Mouse (Mus musculus): Measurements from ENCODE around the gene Cpped1. TPM values are rescaled to one million over a fixed set of nuclear protein-coding genes. Genes with fewer than 3 reads are reported as not detected.

Gene Cpped1
- total RNA-seq, 2 experiments from 2014 or later = 25.0 to 34.5 TPM

DNA sequence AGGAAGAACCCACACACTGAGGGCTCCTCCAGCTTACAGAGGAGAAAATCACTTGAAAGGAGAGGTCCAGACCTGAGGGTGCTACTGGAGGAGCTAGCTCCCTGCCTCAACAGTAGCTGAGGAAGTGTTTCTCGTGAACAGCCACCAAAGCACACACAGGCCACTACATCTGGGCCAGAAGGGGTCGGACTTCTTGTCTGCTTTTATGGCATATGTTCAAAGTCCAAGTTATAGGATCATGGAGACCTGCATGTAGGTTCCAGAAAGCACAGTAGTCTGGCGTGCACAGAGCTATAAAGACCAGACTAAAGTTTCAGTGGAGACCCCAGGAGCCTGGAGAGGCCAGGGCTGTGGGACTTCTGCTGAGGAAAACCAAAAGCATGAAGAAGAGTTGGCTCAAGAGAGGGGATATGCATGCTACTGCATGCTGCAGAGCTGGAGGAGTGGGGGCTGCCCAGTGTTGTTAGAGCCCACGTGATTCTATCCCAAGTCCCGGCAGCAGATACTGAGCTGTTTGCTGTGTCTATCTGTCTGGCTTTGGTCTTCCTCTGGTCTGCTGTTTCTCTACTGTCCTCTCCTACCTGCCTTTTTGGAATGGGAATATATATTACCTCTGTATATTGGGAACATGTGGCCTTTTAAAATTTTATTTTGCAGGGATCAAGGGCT, 60.1 kb downstream of the Cpped1 start:
- ATAC-seq (replicated peaks; ENCODE audit: low FRiP score, low TSS enrichment, poor library complexity, severe bottlenecking) = no peak

DNA sequence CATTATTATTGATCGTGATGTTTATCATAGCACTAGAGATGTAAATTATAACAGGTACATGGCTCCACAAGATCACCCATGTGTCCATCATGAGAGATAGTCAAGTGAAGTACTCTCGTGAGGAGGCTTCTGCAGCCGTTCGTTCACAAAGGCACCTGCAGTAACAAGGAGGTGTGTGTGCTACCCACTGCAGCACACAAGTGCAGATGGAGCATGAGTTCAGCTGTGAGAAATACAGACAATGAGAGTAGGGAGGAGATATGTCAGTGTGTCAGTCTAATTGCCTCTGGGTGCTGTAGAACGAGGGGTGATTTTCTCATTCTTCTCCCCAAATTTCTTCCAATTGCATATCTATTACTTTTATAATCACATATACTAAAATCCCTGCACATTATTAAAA, 63.9 kb downstream of the Cpped1 start:
- ATAC-seq (replicated peaks; ENCODE audit: low FRiP score, low TSS enrichment, poor library complexity, severe bottlenecking) = no peak

DNA sequence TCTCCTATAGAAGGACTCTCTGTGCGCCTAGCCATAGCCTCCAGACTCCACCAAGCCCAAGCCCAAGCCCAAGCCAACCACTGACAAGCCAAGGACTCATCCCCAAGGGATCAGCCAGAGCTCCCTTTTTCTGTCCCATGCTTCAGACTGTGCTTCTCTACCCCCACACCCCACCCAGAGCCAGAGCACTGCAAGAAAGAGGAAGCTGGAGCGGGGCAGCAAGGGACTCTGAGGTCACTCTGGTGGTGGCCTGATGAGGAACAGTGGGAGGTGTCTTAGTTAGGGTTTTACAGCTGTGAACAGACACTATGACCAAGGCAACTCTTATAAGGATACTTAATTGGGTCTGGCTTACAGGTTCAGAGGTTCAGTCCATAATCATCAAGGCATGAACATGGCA, 65.8 kb downstream of the Cpped1 start:
- no peak for ATAC-seq (replicated peaks; ENCODE audit: low FRiP score, low TSS enrichment, poor library complexity, severe bottlenecking)

DNA sequence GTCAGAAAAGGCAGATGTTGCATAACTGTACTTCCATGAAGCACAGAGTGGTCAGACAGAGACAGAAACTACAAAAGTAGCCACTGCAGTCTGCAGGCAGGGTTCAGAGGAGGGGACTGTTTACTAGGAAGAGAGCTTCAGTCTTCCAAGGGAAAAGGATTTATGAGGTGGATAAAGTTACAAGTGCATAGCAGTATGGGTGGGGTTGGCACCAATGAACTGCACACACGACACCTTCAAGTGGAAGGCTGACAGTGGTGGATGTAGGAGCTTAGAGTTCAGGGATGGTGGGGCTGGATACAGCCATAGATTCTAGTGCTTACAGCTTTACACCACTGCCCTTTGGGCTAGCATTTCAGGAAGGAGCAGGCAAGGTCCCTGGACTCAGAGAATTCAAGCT, 75.8 kb downstream of the Cpped1 start:
- no peak for ATAC-seq (replicated peaks; ENCODE audit: low FRiP score, low TSS enrichment, poor library complexity, severe bottlenecking)

DNA sequence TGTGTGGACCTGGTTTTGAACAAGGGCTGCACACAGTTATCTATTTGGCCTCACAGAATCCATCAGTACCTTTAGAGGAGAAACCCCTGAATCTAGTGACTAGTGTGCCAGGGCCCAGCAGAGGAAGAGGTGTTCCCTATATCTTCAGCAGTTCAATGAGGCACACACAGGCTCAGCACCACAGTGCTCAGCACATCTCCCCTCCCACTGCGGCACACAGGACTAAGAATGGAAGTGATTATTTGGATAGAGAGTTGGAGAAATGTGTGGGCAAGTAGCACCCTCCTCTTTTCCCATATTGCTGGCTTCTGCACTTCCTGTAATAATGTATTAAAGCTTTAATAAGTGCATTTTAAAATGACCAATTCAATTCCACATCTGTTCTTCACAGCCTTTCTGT, 80.4 kb downstream of the Cpped1 start:
- ATAC-seq (replicated peaks; ENCODE audit: low FRiP score, low TSS enrichment, poor library complexity, severe bottlenecking) = no peak

DNA sequence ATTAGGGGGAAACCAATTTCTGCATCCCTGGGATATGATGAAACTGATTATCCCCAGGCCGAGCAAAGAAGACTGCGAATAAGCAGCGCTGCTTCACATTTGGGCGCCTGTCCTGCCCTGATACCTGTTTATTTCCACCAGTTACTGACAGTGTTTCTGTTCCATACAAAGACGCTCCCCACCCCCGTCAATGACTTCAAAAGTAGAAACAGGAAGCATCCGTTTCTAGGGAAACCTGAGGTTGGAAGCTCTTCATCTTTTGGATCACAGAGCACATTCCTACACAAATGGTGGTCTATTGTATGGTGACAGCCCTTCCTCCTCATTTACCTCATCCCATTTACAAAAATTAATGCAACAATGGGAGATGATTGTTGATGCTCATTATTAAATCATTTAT, 84.4 kb downstream of the Cpped1 start:
- ATAC-seq (replicated peaks; ENCODE audit: low FRiP score, low TSS enrichment, poor library complexity, severe bottlenecking) = no peak

DNA sequence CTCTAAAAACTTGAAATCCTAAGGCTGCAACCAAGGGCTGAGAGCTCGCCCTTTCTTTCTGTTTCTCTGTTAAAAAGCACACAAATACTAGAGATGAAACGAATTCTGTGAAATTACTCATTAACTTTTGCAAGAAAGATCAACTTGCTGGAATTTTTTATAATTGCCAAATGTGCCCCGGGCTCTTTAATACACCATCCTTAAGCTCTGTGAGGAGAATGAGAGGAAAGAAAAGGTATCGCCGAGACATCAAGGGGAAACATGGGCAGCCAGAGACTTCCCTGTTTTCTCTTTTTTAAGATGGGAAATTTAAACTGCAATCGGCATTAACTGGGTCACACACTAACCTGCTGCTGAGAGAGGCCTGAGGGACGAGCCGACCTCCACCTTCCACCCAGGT, 84.9 kb downstream of the Cpped1 start:
- ATAC-seq (replicated peaks; ENCODE audit: low FRiP score, low TSS enrichment, poor library complexity, severe bottlenecking) = no peak

DNA sequence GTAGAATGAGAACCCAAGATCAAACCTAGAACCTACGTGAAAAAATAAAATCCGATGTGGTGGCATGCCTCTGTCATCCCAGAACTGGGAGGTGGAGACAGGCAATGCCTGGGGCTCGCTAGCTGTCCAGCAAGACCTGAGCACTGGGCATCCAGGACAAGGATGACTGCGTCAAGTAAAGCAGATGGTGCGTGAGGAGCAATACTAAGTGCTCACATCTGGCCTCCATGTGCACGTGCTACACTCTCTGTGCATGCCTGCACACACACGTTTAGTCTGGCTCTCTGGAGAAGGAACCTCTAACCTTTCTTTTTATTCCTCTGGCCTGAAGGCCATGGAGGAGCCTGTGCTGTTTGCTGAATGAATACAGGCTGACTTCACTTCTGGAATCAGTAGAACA, 88.5 kb downstream of the Cpped1 start:
- no peak for ATAC-seq (replicated peaks; ENCODE audit: low FRiP score, low TSS enrichment, poor library complexity, severe bottlenecking)

DNA sequence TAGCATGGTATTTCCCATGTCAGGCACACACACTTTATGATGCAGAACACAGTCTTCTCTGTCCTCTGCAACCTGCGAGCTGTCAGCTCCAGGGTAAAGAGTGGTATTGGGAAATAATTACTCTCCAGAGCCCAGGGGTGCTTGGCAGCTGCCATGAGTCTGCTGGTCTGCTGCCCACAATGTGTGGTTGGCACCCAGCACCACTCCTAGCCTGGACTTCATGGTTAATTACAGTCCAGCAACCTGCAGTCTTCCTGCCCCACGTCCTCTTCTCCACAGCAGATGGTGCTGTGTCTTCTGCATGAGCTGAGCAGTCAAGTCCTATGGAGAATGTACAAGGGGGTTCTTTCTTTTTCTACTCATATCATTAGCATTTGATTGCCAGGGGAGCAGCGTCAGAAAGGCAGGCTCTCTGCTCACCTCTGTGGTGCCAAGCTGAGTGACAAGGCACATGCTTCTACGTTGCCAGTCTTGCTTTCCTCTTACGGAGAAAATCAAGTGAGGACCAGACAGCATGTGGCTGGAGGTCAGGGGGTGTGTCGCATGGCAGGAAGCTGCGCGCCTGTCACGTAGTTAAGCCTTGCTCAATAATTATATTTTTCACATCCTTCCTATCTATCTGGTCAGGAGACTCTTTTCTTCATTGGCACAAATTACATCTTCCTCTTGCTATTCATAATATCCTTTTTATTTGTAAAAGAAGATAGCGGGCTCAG, 94.2 kb downstream of the Cpped1 start:
- no peak for ATAC-seq (replicated peaks; ENCODE audit: low FRiP score, low TSS enrichment, poor library complexity, severe bottlenecking)

DNA sequence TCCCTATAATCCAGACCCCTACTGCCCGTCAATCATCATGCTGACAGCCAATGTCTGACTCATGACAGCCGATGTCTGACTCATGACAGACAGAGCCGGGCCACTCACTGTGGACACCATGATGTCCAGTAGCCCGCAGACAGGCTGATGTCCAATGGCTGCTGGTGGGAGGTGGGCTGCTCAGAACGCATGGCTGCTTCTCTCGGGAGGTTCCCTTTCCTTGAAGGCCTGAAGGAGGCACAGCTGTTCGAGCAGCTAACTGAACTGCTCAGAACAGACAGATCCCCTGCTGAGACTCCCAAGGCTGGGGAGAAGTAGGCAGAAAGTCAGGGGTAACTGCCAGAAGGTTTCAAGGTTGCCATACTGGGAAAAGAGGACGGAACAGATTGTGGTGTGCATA, 97.1 kb downstream of the Cpped1 start:
- ATAC-seq (replicated peaks; ENCODE audit: low FRiP score, low TSS enrichment, poor library complexity, severe bottlenecking) = no peak

DNA sequence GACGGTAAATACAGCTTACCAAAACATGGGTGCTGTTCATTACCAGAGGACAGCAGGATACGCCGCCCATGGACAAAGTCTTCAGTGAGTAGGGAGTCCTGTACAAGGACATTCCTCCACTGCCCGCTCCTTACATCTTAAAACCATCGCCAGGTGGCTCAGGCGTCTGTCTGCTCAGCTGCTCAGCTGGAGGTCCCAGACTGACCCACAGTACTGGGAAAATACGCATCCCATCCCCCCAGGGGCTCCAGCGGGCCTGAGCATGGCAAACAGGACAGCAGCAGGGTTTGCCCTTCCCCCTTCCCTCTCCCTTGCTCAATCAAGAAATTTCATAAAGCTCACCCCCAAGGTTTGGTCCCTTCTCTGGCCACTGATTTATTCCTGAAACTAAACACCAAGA, 99.6 kb downstream of the Cpped1 start:
- no peak for ATAC-seq (replicated peaks; ENCODE audit: low FRiP score, low TSS enrichment, poor library complexity, severe bottlenecking)

DNA sequence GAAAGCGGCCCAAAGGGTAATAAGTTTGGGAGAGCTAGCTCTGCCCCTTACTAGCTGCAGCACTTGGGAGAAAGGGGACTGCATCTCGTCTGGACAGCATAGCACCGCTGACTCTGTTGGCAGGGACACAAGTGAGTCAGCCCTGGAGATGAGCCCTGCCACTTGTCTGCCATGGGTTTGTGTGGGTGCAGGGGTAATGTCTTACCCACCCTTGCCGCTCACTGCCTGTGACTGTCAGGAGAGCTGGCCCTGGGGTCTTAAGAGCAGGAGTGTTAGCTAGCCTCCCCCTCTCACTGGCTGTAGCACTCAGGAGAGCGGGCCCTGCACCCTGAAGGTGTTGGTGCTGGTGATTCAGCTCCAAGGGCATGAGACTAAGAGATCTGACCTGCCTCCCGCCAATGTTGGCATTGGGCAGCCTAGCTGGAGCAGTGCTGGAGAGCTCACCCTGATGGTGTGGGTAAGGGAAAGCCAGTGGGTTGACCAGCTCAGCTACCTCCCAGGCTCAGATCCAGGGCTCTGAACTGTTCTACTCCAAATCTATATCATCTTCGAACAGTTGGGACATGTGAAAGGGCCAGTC, 107.2 kb downstream of the Cpped1 start:
- no peak for ATAC-seq (replicated peaks; ENCODE audit: low FRiP score, low TSS enrichment, poor library complexity, severe bottlenecking)

DNA sequence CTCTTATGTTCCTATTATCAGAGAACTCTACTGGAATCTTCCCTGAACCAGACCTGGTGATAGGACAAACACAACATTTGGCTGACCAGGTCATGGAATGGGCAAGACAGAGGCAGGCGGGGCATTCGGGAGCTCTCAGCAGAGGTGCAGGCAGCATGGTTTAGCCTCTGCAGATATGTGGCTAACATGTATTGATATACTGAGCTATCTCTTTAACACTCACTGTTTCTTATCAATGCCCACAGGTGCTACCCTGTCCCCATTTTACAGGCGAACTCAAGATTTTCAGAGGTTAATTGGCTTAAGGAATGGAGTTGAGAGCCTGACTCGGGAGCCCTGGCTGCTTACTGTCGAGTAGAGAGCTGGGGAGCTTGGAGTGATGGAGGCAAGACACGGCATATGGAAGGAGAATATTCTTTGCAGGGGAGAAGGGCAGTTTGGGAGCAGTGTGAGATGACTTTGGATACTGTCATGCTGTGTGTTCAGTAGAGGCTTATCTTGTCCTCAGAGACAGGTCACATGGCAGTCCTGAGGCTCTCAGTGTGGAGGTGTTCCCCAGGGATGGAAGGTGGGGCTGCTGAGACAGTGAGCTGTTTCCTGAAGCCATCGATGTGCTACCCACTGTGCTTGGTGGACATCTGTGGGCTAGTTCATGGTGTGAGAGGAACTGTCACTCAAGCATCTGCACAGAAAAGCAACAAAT, 113.3 kb downstream of the Cpped1 start:
- ATAC-seq (replicated peaks; ENCODE audit: low FRiP score, low TSS enrichment, poor library complexity, severe bottlenecking) = 0 out of 2 replicates have a peak, but pooled peaks have one; percentile 18

DNA sequence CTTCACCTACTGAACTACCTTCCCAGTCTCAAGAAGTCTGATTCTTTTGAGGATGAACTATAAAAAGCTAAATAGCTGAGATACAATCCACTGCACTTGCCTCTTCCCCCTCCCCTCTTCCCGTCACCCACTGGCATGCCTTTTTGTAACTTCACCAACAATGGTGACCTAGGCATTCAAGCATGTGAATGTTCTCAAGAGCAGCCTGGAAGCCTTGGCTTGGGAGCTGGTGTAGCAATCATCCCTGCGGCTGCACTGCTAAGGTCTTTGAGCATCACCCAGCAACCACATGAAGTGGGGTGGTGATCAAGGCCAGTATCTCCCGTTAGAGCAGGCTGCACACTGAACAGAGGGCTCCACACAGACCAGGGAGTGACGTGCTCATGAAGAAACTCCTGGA, 114.6 kb downstream of the Cpped1 start:
- ATAC-seq (replicated peaks; ENCODE audit: low FRiP score, low TSS enrichment, poor library complexity, severe bottlenecking) = no peak

DNA sequence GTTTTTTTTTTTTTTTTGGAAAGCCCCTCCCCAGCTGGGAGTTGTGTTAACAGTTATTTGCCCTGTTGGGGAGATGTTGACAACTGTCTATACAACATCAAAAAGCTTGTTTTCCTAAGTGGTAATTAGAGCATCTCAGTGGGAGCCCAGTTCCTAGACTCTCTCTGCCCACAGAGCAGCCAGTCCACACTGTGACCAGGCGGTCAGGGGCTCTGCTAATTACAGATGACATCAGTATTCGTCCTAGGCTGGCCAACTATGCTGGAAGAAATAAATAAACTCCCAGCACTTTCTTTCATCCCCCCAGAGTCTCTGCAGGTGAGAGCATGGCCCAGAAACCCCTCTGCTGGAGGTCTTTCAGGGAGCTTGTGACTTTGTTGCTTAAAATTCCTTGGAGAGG, 115.9 kb downstream of the Cpped1 start:
- no peak for ATAC-seq (replicated peaks; ENCODE audit: low FRiP score, low TSS enrichment, poor library complexity, severe bottlenecking)

DNA sequence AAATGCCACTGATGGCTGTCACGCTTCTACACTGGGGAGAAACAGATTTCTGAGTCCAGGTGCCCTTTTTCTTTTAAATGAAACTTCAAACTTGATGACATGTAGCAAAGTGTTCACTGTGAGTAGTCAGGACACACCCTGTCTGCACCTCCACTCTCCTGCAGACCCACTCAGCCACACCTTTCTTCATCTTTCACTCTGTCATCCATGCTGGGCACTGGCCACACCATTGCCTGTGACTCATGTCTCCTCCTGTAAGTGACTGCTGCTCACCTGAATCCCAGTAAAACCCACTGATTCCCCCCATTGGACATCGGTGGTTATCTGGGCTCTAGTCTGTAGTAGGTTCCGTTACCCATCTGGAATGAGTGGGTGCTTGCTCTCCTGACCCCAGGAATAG, 118.8 kb downstream of the Cpped1 start:
- ATAC-seq (replicated peaks; ENCODE audit: low FRiP score, low TSS enrichment, poor library complexity, severe bottlenecking) = no peak

DNA sequence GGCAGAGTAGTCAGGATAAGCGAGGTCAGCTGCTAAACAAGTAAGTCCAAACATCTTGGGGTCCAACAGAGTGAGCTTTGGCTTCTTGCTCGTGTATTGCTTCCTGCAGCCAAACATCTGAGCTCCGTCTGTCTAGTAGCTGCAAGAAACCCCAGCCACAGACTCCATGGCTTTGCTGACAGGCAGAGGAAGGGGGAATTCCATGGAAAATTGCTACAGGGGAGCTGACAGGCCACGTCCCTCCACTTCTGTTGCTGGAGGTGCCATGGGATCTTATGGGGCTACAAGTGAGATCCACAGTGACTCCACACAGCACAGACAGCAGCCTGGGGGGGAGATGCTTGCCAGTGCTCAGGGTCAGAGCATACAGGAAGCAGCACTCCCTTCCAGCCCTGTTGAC, 123.4 kb downstream of the Cpped1 start:
- no peak for ATAC-seq (replicated peaks; ENCODE audit: low FRiP score, low TSS enrichment, poor library complexity, severe bottlenecking)

DNA sequence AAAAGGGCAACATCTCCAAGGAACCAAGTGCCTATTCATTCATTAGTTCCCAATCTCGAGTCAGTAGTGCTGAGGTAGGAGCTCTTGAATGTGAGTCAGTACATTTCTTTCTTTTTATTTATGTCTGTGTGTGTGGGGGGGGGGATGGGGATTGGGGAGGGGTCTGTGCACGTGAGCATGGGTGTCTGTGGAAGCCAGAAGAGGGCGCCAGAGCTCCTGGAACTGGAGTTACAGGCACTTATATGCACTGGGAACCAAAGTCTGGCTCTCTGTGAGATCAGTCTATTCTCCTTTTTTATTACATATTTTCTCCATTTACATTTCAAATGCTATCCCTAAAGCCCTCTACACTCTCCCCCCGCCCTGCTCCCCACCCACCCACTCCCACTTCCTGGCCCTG, 124.9 kb downstream of the Cpped1 start:
- ATAC-seq (replicated peaks; ENCODE audit: low FRiP score, low TSS enrichment, poor library complexity, severe bottlenecking) = no peak

DNA sequence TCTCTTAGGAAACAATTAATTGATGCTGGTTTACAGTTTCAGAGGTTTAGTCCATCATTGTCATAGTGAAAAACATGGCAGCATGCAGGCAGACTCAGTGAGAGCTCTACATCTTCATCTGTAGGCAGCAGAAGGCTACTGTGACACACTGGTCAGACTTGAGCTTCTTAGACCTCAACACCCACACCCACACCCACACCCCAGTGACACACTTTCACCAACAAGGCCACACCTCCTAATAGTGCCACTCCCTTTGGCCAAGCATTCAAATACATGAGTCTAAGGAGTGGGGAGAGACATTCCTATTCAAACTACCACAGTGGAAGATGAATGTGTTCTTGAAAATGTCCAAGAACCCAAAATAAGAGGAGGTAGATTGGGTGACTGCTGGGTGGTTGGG, 125.9 kb downstream of the Cpped1 start:
- ATAC-seq (replicated peaks; ENCODE audit: low FRiP score, low TSS enrichment, poor library complexity, severe bottlenecking) = no peak

DNA sequence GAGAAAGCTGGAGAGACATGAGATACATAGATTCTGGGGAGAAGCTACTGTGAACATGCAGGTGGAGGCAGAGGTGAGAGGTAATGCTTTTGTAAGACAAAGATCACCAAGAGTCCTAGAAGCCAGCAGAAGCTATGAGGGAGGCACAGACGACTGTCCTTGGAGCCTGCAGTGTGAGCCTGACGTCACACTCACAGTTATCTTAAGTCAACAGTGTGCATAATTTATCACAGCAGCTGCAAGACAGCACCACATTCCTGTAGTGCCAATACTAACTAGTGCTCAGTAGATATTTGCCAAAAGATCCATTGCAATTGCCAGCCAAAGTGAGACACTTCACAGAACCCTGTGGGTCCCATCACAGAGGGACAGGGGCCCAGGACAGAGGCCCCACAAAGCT, 127.2 kb downstream of the Cpped1 start:
- ATAC-seq (replicated peaks; ENCODE audit: low FRiP score, low TSS enrichment, poor library complexity, severe bottlenecking) = peak; percentile 84

Data from megakaryocyte-erythroid progenitor cell, adult 5-6 weeks (primary cell).